Mouse (Mus musculus) spleen, adult 2 months (tissue): Measurements from ENCODE around the gene Pwp1.
A peak's percentile ranks its signal among the peaks of the same experiment; 100 is the strongest.

Source experiments
- CTCF ChIP-seq: fragments of 200-500 bp; IDR thresholded peaks from 2 replicates; pipeline ENCODE4 v1.5.1; 2011; ENCODE audit warnings: mild to moderate bottlenecking, inconsistent platforms; ENCODE audit not compliant: insufficient read depth, insufficient read length, insufficient replicate concordance; ENCODE audit errors: extremely low read depth
- POLR2A ChIP-seq: fragments of 200-500 bp; IDR thresholded peaks from 2 replicates; pipeline ENCODE4 v1.6.1; 2011; ENCODE audit warnings: low read depth, low read length, inconsistent platforms

- TF ChIP-seq CTCF, result peak; percentile 3; the same call in 1 of the 2 replicates
- TF ChIP-seq POLR2A, result no peak
These were observed 98.6 kb downstream of the Pwp1 start, which contains the start of gene Ascl4 for GRCm38 (mm10) chr10:85927676-85928445.
